Mouse (Mus musculus): ENCODE results near the gene Tcea2.

Tcea2 gene

GRCm38 (mm10) chr2:181713749-181714148 is 33.6 kb downstream of the Tcea2 start:
- no peak for DNase-seq (ENCODE audit: low read depth, low spot score)

DNA sequence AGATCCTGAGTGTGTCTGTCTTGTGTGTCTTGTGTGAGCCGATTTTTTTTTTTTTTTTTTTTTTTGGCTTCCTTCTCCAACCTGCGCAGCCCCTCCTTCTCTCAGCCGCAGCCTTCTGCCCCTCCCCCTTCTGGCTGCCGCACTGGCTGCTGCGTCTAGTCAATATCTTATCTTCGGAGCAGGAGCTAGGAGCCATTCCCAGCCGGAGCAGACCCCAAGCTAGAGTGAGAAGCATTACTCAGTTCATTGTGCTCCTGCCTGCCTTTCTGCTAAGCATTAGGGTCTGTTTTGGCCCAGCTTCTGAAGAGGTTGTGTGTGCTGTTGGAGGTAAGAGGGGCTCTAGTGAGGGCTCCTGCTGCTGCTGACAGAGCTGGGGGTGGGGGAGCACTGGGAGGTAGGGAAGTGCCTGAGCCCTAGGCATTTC is 34.8 kb downstream of the Tcea2 start, which contains the start of gene Oprl1:
Gene Oprl1 (plus strand): TSS at position 114 of the 424 bp plus-strand sequence.
- no peak for DNase-seq (ENCODE audit: low read depth, low spot score)

DNA sequence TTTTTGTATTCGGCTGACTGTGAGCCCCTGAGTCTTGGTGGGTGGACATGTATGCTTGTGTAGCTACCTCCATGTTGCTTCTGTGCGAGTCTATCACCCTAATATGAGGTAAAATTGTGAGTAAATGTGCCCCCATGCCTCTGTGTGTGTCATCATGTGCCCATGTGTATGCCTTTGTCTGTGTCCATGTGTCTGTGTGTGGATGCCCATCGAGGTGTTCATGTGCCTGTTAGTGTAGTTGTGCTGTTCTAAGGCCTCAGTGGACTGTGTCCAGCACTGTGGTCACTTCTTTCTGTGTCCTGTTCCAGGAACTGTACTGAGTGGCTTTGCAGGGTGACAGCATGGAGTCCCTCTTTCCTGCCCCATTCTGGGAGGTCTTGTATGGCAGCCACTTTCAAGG is 35.3 kb downstream of the Tcea2 start:
- DNase-seq (ENCODE audit: low read depth, low spot score) = no peak

GRCm38 (mm10) chr2:181716991-181717390 is 36.9 kb downstream of the Tcea2 start:
- no peak for DNase-seq (ENCODE audit: low read depth, low spot score)

GRCm38 (mm10) chr2:181720061-181720460 is 40.0 kb downstream of the Tcea2 start:
- no peak for DNase-seq (ENCODE audit: low read depth, low spot score)

GRCm38 (mm10) chr2:181721200-181721599 is 41.1 kb downstream of the Tcea2 start:
- no peak for DNase-seq (ENCODE audit: low read depth, low spot score)

DNA sequence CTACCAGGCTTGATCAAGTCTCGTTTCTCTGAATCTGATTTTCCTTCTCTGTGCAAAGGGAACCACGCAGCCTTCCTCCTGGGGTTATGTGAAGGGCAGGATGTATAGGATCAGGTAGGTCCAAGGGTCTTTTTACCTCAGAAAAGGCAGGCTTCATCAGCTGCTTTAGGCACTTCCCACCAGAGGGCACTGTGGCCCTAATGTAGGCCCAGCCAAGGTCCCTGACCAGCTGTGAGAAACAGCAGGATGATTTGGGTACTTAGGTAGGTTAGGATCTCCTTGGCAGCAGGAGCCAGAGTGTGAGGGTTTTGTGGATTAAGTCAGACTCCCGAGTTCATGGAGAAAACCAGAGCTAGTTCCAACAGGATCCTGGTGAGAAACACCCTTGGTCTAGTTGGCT is 42.1 kb downstream of the Tcea2 start:
- no peak for DNase-seq (ENCODE audit: low read depth, low spot score)

DNA sequence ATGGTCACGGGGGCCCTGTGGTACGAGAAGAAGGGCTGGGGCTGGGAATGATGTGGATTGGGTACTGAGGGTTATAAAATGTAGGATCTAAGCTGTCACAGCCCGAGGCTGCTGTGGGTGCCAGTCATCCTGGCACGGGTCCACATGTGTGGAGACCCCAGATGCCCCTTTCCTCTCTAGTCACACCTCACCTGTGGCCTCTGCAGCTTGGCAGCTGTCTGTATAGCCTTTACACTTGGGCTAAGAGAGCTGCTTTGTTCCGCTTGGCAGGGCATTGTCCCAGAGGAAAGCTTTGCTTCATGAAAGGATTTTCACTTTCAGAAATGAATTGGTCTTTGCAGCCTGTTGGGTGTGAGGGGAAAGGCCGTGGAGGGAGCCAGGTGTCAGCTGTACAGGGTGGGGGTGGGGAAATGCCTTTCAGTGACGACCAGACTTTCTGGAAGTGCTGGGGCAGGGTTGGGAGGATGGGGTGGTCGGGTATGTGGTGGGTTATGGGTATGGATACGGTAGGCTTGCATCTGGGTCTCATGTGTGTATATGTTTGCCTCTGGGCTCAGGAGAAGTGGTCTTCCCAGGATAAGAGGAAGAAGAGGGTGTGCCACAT is 47.7 kb downstream of the Tcea2 start:
- DNase-seq (ENCODE audit: low read depth, low spot score) = no peak

DNA sequence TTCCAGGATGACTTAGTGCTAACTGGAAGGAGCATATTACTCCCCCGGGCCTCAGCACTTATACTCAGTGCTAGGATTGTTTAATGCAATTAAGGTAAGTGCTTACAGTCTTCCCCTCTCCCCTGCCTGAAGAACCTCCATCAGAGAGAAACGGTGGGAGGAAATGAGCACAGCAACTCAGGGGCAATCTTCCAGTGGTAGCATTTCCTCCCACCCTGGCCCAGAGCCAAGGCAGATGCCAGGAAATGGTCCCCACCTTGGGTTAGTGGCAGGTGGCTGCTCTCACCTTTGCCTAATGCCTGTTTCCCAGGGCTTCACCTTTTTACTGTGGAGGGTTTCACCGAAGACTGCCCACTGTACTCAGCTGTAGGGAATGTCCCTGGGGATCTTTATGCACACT is 49.9 kb downstream of the Tcea2 start:
- DNase-seq (ENCODE audit: low read depth, low spot score) = no peak

Measured in WW6 (cell line).